Mouse (Mus musculus) liver, embryonic 14 days (tissue): Measurements from ENCODE around the gene Gm28827. TPM values are rescaled to one million over a fixed set of nuclear protein-coding genes. Genes with fewer than 3 reads are reported as not detected.

Experiments used
- polyA plus RNA-seq: library from polyadenylated mRNA; depleted of rRNA; stranded (reverse); fragments of >200 nt; gene quantifications from 2 replicates; pipeline ENCODE4 v1.2.3, GENCODE M21; 2012; rRNA removed

Gm28827 gene
- not detected in 2 replicates for polyA plus RNA-seq

DNA sequence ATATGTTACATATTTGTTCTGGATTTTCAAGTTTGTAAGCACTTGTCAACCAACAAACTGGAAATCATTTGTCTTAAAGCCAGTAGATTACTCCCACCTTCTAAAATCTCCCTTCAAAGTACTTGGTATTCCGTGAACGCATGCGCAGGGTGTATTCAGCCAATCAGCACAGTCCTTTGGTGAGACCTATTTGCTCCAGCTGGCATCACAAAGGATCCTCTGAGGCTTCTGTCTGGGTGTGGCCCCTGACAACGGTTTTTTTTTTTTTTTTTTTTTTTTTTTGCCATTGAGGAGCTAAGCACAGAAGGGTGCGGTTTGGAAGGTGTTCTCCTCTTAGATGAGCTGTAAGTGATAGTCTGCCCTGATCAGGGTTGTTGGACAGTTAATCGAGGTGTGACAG, at the start of gene Gm28827:
TSS of gene Gm28827 (plus strand) at position 301 of the 400 bp plus-strand sequence.

